Mouse (Mus musculus) midbrain, embryonic 16.5 days (tissue): ENCODE measurements around the gene Gm45837. TPM values are rescaled to one million over a fixed set of nuclear protein-coding genes. Genes with fewer than 3 reads are reported as not detected.

Source experiments
- ATAC-seq: fragments of 200-750 bp; cut with Nextera tagmentation; 2 replicates; pipeline ENCODE4 v1.8.0; 2017; ENCODE audit warnings: moderate TSS enrichment
- H3K27ac ChIP-seq: fragments of 300-500 bp; sonication (generic); 2 replicates; pipeline ENCODE4 v1.5.1; 2014; ENCODE audit warnings: mild to moderate bottlenecking, low read length, mixed read lengths
- H3K27me3 ChIP-seq: fragments of 300-500 bp; sonication (generic); 2 replicates; pipeline ENCODE4 v1.6.1; 2014; ENCODE audit warnings: low read depth, low read length, mixed read lengths; ENCODE audit not compliant: control insufficient read depth, insufficient read depth
- H3K36me3 ChIP-seq: fragments of 300-500 bp; sonication (generic); 2 replicates; pipeline ENCODE4 v1.6.1; 2014; ENCODE audit warnings: mild to moderate bottlenecking, low read length, moderate library complexity, mixed read lengths; ENCODE audit not compliant: control insufficient read depth, insufficient read depth
- H3K4me1 ChIP-seq: fragments of 300-500 bp; sonication (generic); 2 replicates; pipeline ENCODE4 v1.6.1; 2014; ENCODE audit warnings: mild to moderate bottlenecking, low read length, mixed read lengths; ENCODE audit not compliant: control insufficient read depth, insufficient read depth
- H3K4me2 ChIP-seq: fragments of 300-500 bp; sonication (generic); 2 replicates; pipeline ENCODE4 v1.6.1; 2014; ENCODE audit warnings: mild to moderate bottlenecking, low read length, mixed read lengths
- H3K4me3 ChIP-seq: fragments of 300-500 bp; sonication (generic); 2 replicates; pipeline ENCODE4 v1.5.1; 2014; ENCODE audit warnings: low read depth, mild to moderate bottlenecking, low read length, moderate library complexity, mixed read lengths
- H3K9ac ChIP-seq: fragments of 300-500 bp; sonication (generic); 2 replicates; pipeline ENCODE4 v1.6.1; 2014; ENCODE audit warnings: low read depth, low read length, mixed read lengths
- H3K9me3 ChIP-seq: fragments of 300-500 bp; sonication (generic); replicated peaks from 2 replicates; pipeline ENCODE4 v1.6.1; 2014; ENCODE audit warnings: mild to moderate bottlenecking, low read length, mixed read lengths; ENCODE audit not compliant: control insufficient read depth, poor library complexity, severe bottlenecking
- WGBS: fragments of 180-500 bp; shearing (Covaris S2); extraction: QIAGEN DNeasy Blood & Tissue Kit; methylation state at CpG from one replicate; pipeline ENCODE4 v1.1.7; 2014; 5-methylcytosine and 5-hydroxymethylcytosine counted together
- polyA plus RNA-seq: library from polyadenylated mRNA; unstranded; fragments of >200 nt; fragmentation: Nextera tagmentation; extraction: Ambion mirVana; gene quantifications from 2 replicates; pipeline ENCODE4 v1.2.1, GENCODE M21; 2015

Gm45837 gene
- polyA plus RNA-seq, 1 experiment from 2014 or later: 0.69 TPM

- Histone ChIP-seq H3K4me3 (no peak overlapping the region), H3K27me3 (peaks cover 18% of the 10 kb centered on the region), H3K9ac (no peak overlapping the region), H3K36me3 (no peaks in the 10 kb centered on the region), H3K9me3 (no peaks in the 10 kb centered on the region), H3K4me1 (peaks cover 7% of the 10 kb centered on the region; the same call in 1 of the 2 replicates), H3K4me2 (no peak overlapping the region), H3K27ac (no peak overlapping the region)
- ATAC-seq: no peak
- 34% methylated on average over 3 of the region's 3 CpGs for WGBS
Observed at GRCm38 (mm10) chr7:101449855-101450254, 39.2 kb downstream of the Gm45837 start.

- no peaks in the 10 kb centered on the region for H3K9me3 ChIP-seq
- no peaks in the 10 kb centered on the region for H3K36me3 ChIP-seq
- H3K4me3 ChIP-seq: peak overlapping the region; percentile 60
- no peak overlapping the region for H3K27ac ChIP-seq
- WGBS: under 1% methylated on average over 64 of the region's 68 CpGs
- peaks cover 7% of the 10 kb centered on the region; the same call in 1 of the 2 replicates for H3K4me1 ChIP-seq
- peaks cover 18% of the 10 kb centered on the region for H3K27me3 ChIP-seq
- H3K9ac ChIP-seq: peak overlapping the region; percentile 70
- peak; percentile 87 for ATAC-seq
- peak overlapping the region; percentile 100 for H3K4me2 ChIP-seq
Observed at GRCm38 (mm10) chr7:101450422-101451401, 40.0 kb downstream of the Gm45837 start.

- H3K27me3 ChIP-seq: peaks cover 18% of the 10 kb centered on the region
- peak overlapping the region; percentile 100 for H3K4me2 ChIP-seq
- no peaks in the 10 kb centered on the region for H3K36me3 ChIP-seq
- no peak overlapping the region for H3K27ac ChIP-seq
- H3K9ac ChIP-seq: no peak overlapping the region
- no peak for ATAC-seq
- no peaks in the 10 kb centered on the region for H3K9me3 ChIP-seq
- 90% methylated on average over 3 of the region's 3 CpGs for WGBS
- peak overlapping the region; percentile 9; the same call in 1 of the 2 replicates for H3K4me3 ChIP-seq
- peaks cover 7% of the 10 kb centered on the region; the same call in 1 of the 2 replicates for H3K4me1 ChIP-seq
Observed at GRCm38 (mm10) chr7:101452669-101453068, 42.0 kb downstream of the Gm45837 start.

DNA sequence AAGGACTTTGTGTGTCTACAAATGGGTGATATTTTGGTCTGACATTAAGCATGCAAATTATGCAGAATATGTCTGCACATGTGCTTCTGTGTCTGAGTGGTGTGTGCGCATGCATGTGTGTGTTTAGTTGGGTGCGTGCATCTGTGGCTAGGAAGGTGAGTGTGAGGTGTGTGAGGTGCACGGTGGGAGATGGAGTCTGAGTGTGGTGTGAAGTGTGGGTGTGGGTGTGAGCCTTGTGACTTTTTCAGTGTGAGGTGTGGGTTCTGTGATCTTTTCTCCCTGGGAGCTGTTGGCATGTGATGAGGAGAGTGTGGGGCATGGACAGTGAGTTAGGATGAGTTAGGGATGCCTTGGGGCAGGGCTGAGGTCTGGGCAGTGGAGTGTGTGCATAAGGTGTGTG lies 42.6 kb downstream of the Gm45837 start:
- H3K4me1 ChIP-seq: peaks cover 7% of the 10 kb centered on the region; the same call in 1 of the 2 replicates
- no peaks in the 10 kb centered on the region for H3K9me3 ChIP-seq
- peaks cover 18% of the 10 kb centered on the region for H3K27me3 ChIP-seq
- ATAC-seq: no peak
- H3K4me3 ChIP-seq: no peak overlapping the region
- H3K4me2 ChIP-seq: peak overlapping the region; percentile 100
- no peaks in the 10 kb centered on the region for H3K36me3 ChIP-seq
- H3K27ac ChIP-seq: no peak overlapping the region
- H3K9ac ChIP-seq: no peak overlapping the region
- WGBS: 93% methylated on average over 3 of the region's 3 CpGs

DNA sequence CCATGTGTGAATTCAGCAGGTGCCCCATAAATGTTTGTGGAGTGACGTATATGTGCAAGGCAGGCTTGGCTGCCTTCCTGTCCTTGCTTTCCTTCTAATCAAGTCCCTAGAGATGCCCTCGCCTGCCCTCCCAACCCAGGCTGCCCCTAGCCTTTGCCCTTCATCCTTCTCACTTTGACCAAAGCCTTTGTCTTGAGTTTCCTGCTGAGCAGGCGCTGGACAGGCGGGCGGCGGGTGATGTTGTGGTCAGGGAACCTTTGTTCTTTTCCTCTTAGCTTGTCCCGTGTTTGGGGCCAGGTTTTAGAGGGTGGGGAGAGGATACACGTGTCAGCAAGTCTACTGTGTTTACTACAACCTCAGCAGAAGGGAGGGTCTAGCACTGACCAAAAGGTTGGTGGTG lies 43.0 kb downstream of the Gm45837 start:
- Histone ChIP-seq H3K27me3 (peaks cover 18% of the 10 kb centered on the region), H3K9ac (no peak overlapping the region), H3K4me3 (no peak overlapping the region), H3K4me1 (peaks cover 7% of the 10 kb centered on the region; the same call in 1 of the 2 replicates), H3K4me2 (no peak overlapping the region), H3K9me3 (no peaks in the 10 kb centered on the region), H3K27ac (no peak overlapping the region), H3K36me3 (no peaks in the 10 kb centered on the region)
- WGBS: 21% methylated on average over 8 of the region's 8 CpGs
- no peak for ATAC-seq

DNA sequence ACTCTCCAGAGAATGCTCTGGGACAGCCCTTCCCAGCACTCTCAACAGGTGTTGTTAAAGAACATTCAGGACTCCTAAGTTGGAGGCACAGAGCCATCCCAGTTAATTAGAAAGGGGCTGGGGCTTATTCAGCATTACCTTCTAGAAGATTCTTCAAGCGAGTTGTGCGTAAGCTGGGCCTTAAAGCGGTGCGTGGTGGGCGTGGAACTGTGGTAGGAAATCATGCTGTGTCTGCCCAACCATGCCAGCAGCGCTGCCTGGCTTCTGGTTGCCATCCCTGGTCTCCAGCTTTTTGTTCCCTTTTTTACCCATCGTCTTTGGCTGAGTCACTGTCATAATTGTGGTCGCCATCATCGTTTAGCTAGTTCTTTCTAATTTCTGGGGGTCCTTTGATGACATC lies 43.8 kb downstream of the Gm45837 start:
- H3K27me3 ChIP-seq: peaks cover 18% of the 10 kb centered on the region
- no peak for ATAC-seq
- no peak overlapping the region for H3K4me3 ChIP-seq
- no peaks in the 10 kb centered on the region for H3K36me3 ChIP-seq
- H3K4me1 ChIP-seq: peaks cover 7% of the 10 kb centered on the region; the same call in 1 of the 2 replicates
- no peaks in the 10 kb centered on the region for H3K9me3 ChIP-seq
- 90% methylated on average over 9 of the region's 9 CpGs for WGBS
- H3K27ac ChIP-seq: no peak overlapping the region
- no peak overlapping the region for H3K4me2 ChIP-seq
- H3K9ac ChIP-seq: no peak overlapping the region

GRCm38 (mm10) chr7:101455141-101455540 lies 44.5 kb downstream of the Gm45837 start:
- WGBS: 78% methylated on average over 6 of the region's 6 CpGs
- Histone ChIP-seq H3K27me3 (peaks cover 18% of the 10 kb centered on the region), H3K9me3 (no peaks in the 10 kb centered on the region), H3K4me2 (no peak overlapping the region), H3K9ac (no peak overlapping the region), H3K4me3 (no peak overlapping the region), H3K4me1 (peaks cover 7% of the 10 kb centered on the region; the same call in 1 of the 2 replicates), H3K27ac (no peak overlapping the region), H3K36me3 (no peaks in the 10 kb centered on the region)
- ATAC-seq: no peak

GRCm38 (mm10) chr7:101456318-101456717 lies 45.6 kb downstream of the Gm45837 start:
- Histone ChIP-seq H3K9ac (no peak overlapping the region), H3K4me3 (no peak overlapping the region), H3K27me3 (peaks cover 18% of the 10 kb centered on the region), H3K4me2 (no peak overlapping the region), H3K36me3 (no peaks in the 10 kb centered on the region), H3K27ac (no peak overlapping the region), H3K4me1 (peaks cover 6% of the 10 kb centered on the region; the same call in 1 of the 2 replicates), H3K9me3 (no peaks in the 10 kb centered on the region)
- ATAC-seq: no peak
- 75% methylated on average over 4 of the region's 4 CpGs for WGBS

DNA sequence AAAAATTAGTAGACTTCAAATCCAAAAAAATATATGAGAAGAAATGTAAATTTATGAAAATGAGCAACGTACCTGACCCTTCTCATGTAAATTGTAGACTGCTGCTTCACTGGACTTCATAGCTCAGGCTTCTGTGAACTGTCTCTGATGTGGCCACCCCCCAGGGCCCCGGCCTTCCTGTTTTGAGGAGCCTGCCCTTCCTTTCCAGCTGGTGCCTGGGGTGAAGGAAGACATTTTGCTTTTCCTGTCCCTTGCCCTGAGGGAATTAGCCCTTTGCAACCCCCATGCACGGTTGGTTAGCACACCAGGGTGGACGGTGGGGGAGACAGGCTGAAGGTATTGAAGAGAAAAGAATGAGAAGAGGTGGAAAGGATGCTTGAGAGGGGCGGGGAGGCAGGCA lies 46.1 kb downstream of the Gm45837 start:
- H3K36me3 ChIP-seq: no peaks in the 10 kb centered on the region
- H3K27ac ChIP-seq: no peak overlapping the region
- no peaks in the 10 kb centered on the region for H3K9me3 ChIP-seq
- no peak for ATAC-seq
- no peak overlapping the region for H3K4me3 ChIP-seq
- H3K27me3 ChIP-seq: peaks cover 16% of the 10 kb centered on the region
- H3K4me2 ChIP-seq: no peak overlapping the region
- WGBS: 32% methylated on average over 5 of the region's 5 CpGs
- H3K4me1 ChIP-seq: peaks cover 2% of the 10 kb centered on the region; the same call in 1 of the 2 replicates
- H3K9ac ChIP-seq: no peak overlapping the region
